Mouse (Mus musculus) embryonic facial prominence, embryonic 11.5 days (tissue): ENCODE data around the gene Cx3cr1. TPM values are rescaled to one million over a fixed set of nuclear protein-coding genes. Genes with fewer than 3 reads are reported as not detected.

Source experiments
- ATAC-seq: fragments of 200-750 bp; cut with Nextera tagmentation; replicated peaks from 2 replicates; pipeline ENCODE4 v1.8.0; 2017; ENCODE audit warnings: low read depth; ENCODE audit not compliant: insufficient number of reproducible peaks, low FRiP score, low TSS enrichment
- DNase-seq: peaks from one replicate; pipeline ENCODE4 v3.0.0-alpha.2; 2015; ENCODE audit warnings: low spot score
- H3K27ac ChIP-seq: fragments of 300-500 bp; sonication (generic); replicated peaks from 2 replicates; pipeline ENCODE4 v1.5.1; 2014; ENCODE audit warnings: mild to moderate bottlenecking, low read depth, low read length, control low read depth
- H3K27me3 ChIP-seq: fragments of 300-500 bp; sonication (generic); 2 replicates; pipeline ENCODE4 v1.6.1; 2014; ENCODE audit warnings: mild to moderate bottlenecking, low read length, moderate library complexity, mixed read lengths; ENCODE audit not compliant: control insufficient read depth, insufficient read depth
- H3K36me3 ChIP-seq: fragments of 300-500 bp; sonication (generic); replicated peaks from 2 replicates; pipeline ENCODE4 v1.6.1; 2014; ENCODE audit warnings: low read depth, mild to moderate bottlenecking, low read length, moderate library complexity, mixed read lengths; ENCODE audit not compliant: control insufficient read depth, insufficient read depth
- H3K4me1 ChIP-seq: fragments of 300-500 bp; sonication (generic); 2 replicates; pipeline ENCODE4 v1.6.1; 2014; ENCODE audit warnings: low read length, mixed read lengths; ENCODE audit not compliant: control insufficient read depth, insufficient read depth
- H3K4me2 ChIP-seq: fragments of 300-500 bp; sonication (generic); 2 replicates; pipeline ENCODE4 v1.6.1; 2014; ENCODE audit warnings: low read depth, mild to moderate bottlenecking, control low read depth, low read length, moderate library complexity
- H3K4me3 ChIP-seq: fragments of 300-500 bp; sonication (generic); 2 replicates; pipeline ENCODE4 v1.5.1; 2014; ENCODE audit warnings: low read depth, low read length, control low read depth
- H3K9ac ChIP-seq: fragments of 300-500 bp; sonication (generic); replicated peaks from 2 replicates; pipeline ENCODE4 v1.6.1; 2014; ENCODE audit warnings: mild to moderate bottlenecking, control low read depth, low read length
- H3K9me3 ChIP-seq: fragments of 300-500 bp; sonication (generic); replicated peaks from 2 replicates; pipeline ENCODE4 v1.6.1; 2016; ENCODE audit warnings: mild to moderate bottlenecking, low read length, inconsistent platforms, mixed read lengths; ENCODE audit not compliant: control insufficient read depth
- WGBS: fragments of 180-500 bp; shearing (Covaris S2); extraction: QIAGEN DNeasy Blood & Tissue Kit; methylation state at CpG from one replicate; pipeline ENCODE4 v1.1.7; 2014; 5-methylcytosine and 5-hydroxymethylcytosine counted together
- polyA plus RNA-seq: library from polyadenylated mRNA; unstranded; fragments of >200 nt; fragmentation: Nextera tagmentation; extraction: Ambion mirVana; gene quantifications from 2 replicates; pipeline ENCODE4 v1.2.1, GENCODE M21; 2014

The Cx3cr1 gene
- polyA plus RNA-seq, 1 experiment from 2014 or later: 2.4 TPM

DNA sequence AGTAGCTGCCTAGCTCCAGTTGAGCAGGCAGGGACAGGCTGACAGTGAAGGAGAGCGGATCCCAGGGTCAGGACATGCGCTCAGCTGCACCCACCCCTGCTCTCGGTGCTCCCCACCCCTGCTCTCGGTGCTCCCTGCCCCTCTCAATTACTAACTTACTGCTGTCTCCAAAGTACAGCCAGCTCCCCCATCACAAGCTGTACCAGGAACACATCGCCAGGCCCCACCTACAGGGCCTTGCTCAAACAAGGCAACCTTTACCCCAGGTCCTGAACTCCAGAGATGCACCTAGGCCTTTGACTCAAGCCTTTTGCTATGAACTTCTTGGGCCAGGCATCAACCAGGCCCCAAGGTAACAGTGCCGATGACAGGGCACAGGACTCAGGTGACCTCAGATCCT, 136.0 kb downstream of the Cx3cr1 start:
- 91% methylated on average over 6 of the region's 6 CpGs for WGBS
- Histone ChIP-seq H3K9me3 (no peaks in the 10 kb centered on the region), H3K4me3 (no peak overlapping the region), H3K27ac (no peak overlapping the region), H3K27me3 (no peaks in the 10 kb centered on the region), H3K4me1 (no peaks in the 10 kb centered on the region), H3K9ac (no peak overlapping the region), H3K36me3 (no peaks in the 10 kb centered on the region; the same call in 1 of the 2 replicates), H3K4me2 (no peak overlapping the region)
- DNase-seq: no peak
- ATAC-seq: no peak

GRCm38 (mm10) chr9:119932358-119932757, 137.3 kb downstream of the Cx3cr1 start:
- Histone ChIP-seq H3K4me2 (no peak overlapping the region), H3K36me3 (peaks cover 2% of the 10 kb centered on the region; the same call in 1 of the 2 replicates)

GRCm38 (mm10) chr9:119926497-119926896, 143.2 kb downstream of the Cx3cr1 start:
- Histone ChIP-seq H3K4me3 (no peak overlapping the region), H3K4me1 (no peaks in the 10 kb centered on the region), H3K27ac (no peak overlapping the region), H3K9ac (no peak overlapping the region), H3K9me3 (no peaks in the 10 kb centered on the region), H3K27me3 (no peaks in the 10 kb centered on the region), H3K36me3 (peaks cover 7% of the 10 kb centered on the region; the same call in 1 of the 2 replicates), H3K4me2 (no peak overlapping the region)
- WGBS: 77% methylated on average over 5 of the region's 5 CpGs
- DNase-seq (no peak), ATAC-seq (no peak)

More at GRCm38 (mm10) chr9:119932358-119932757, 137.3 kb downstream of the Cx3cr1 start:
- no peaks in the 10 kb centered on the region for H3K9me3 ChIP-seq
- ATAC-seq (no peak), DNase-seq (no peak)
- H3K27ac ChIP-seq: no peak overlapping the region
- H3K4me3 ChIP-seq: no peak overlapping the region
- H3K9ac ChIP-seq: no peak overlapping the region
- no peaks in the 10 kb centered on the region for H3K4me1 ChIP-seq
- no peaks in the 10 kb centered on the region for H3K27me3 ChIP-seq
- 86% methylated on average over 12 of the region's 12 CpGs for WGBS

- Histone ChIP-seq H3K27me3 (no peaks in the 10 kb centered on the region), H3K4me1 (no peaks in the 10 kb centered on the region), H3K9ac (no peak overlapping the region), H3K36me3 (peaks cover 7% of the 10 kb centered on the region; the same call in 1 of the 2 replicates), H3K4me3 (no peak overlapping the region), H3K4me2 (no peak overlapping the region), H3K9me3 (no peaks in the 10 kb centered on the region), H3K27ac (no peak overlapping the region)
- no peak for ATAC-seq
- WGBS: 92% methylated on average over 8 of the region's 8 CpGs
- DNase-seq: no peak
These were observed 143.9 kb downstream of the Cx3cr1 start for GRCm38 (mm10) chr9:119925729-119926128.

- Histone ChIP-seq H3K4me1 (no peaks in the 10 kb centered on the region), H3K27ac (no peak overlapping the region), H3K9me3 (no peaks in the 10 kb centered on the region), H3K36me3 (peaks cover 7% of the 10 kb centered on the region; the same call in 1 of the 2 replicates), H3K27me3 (no peaks in the 10 kb centered on the region), H3K4me2 (no peak overlapping the region), H3K4me3 (no peak overlapping the region), H3K9ac (no peak overlapping the region)
- ATAC-seq (no peak), DNase-seq (no peak)
- WGBS: 94% methylated on average over 16 of the region's 16 CpGs
These were observed 144.5 kb downstream of the Cx3cr1 start for GRCm38 (mm10) chr9:119925120-119925657.

- DNase-seq: no peak
- ATAC-seq: no peak
- Histone ChIP-seq H3K4me3 (no peak overlapping the region), H3K4me2 (no peak overlapping the region), H3K27me3 (no peaks in the 10 kb centered on the region), H3K27ac (no peak overlapping the region), H3K36me3 (peaks cover 9% of the 10 kb centered on the region; the same call in 1 of the 2 replicates), H3K9me3 (no peaks in the 10 kb centered on the region), H3K9ac (no peak overlapping the region), H3K4me1 (no peaks in the 10 kb centered on the region)
- WGBS: 98% methylated on average over 4 of the region's 4 CpGs
These were observed 146.2 kb downstream of the Cx3cr1 start for GRCm38 (mm10) chr9:119923462-119923861.

DNA sequence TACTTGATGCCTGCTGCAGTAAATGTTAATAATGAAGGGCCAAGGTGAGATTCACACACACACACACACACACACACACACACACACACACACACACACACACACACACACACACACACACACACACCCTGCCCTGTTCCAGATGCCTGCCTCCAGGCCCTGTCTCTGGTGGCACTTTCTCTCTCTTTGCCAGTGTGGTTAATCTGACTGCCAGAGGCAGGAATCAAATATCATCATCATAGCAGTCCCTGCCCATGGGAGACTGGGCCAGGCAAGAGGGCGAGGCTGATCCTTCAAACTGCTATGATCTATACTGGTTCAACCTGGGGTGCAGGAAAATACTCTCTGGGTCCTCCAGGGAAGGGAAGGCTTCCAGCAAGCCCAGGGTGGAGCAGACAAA, 149.8 kb downstream of the Cx3cr1 start:
- Histone ChIP-seq H3K9me3 (no peaks in the 10 kb centered on the region), H3K27me3 (no peaks in the 10 kb centered on the region), H3K27ac (no peak overlapping the region), H3K4me3 (no peak overlapping the region), H3K4me1 (no peaks in the 10 kb centered on the region), H3K9ac (no peak overlapping the region), H3K4me2 (no peak overlapping the region), H3K36me3 (peaks cover 8% of the 10 kb centered on the region)
- WGBS: 91% methylated on average over 1 of the region's 1 CpGs
- DNase-seq (no peak), ATAC-seq (no peak)

GRCm38 (mm10) chr9:119913087-119913838, 156.4 kb downstream of the Cx3cr1 start:
- DNase-seq: peak; percentile 31
- Histone ChIP-seq H3K27me3 (no peaks in the 10 kb centered on the region), H3K9ac (no peak overlapping the region), H3K4me2 (no peak overlapping the region), H3K4me1 (no peaks in the 10 kb centered on the region), H3K36me3 (peaks cover 6% of the 10 kb centered on the region), H3K4me3 (no peak overlapping the region), H3K9me3 (no peaks in the 10 kb centered on the region), H3K27ac (no peak overlapping the region)
- 79% methylated on average over 13 of the region's 13 CpGs for WGBS
- no peak for ATAC-seq
